Mouse (Mus musculus): Measurements from ENCODE around the gene Trim14. TPM values are rescaled to one million over a fixed set of nuclear protein-coding genes. Genes with fewer than 3 reads are reported as not detected.

Trim14 gene
- total RNA-seq, 2 experiments from 2014 or later, result 0.50 to 0.76 TPM

- no peak for DNase-seq (ENCODE audit: low spot score)
These were observed 26.9 kb upstream of the Trim14 start for GRCm38 (mm10) chr4:46562841-46563240.

- DNase-seq (ENCODE audit: low spot score), result no peak
These were observed 26.1 kb upstream of the Trim14 start for GRCm38 (mm10) chr4:46562037-46562436.

- DNase-seq (ENCODE audit: low spot score), result no peak
These were observed 24.2 kb upstream of the Trim14 start for GRCm38 (mm10) chr4:46560069-46560705.

- DNase-seq (ENCODE audit: low spot score), result no peak
These were observed 23.0 kb upstream of the Trim14 start for GRCm38 (mm10) chr4:46558672-46559667.

- no peak for DNase-seq (ENCODE audit: low spot score)
These were observed 21.0 kb upstream of the Trim14 start for GRCm38 (mm10) chr4:46556933-46557332.

- DNase-seq (ENCODE audit: low spot score), result no peak
These were observed 19.8 kb upstream of the Trim14 start for GRCm38 (mm10) chr4:46555762-46556161.

GRCm38 (mm10) chr4:46554295-46555069 lies 18.5 kb upstream of the Trim14 start:
- DNase-seq (ENCODE audit: low spot score), result peak; percentile 6

GRCm38 (mm10) chr4:46553864-46554263 lies 17.9 kb upstream of the Trim14 start:
- DNase-seq (ENCODE audit: low spot score), result no peak

GRCm38 (mm10) chr4:46550406-46550805 lies 14.5 kb upstream of the Trim14 start:
- DNase-seq (ENCODE audit: low spot score), result no peak

- no peak for DNase-seq (ENCODE audit: low spot score)
These were observed 14.0 kb upstream of the Trim14 start for GRCm38 (mm10) chr4:46549979-46550378.

GRCm38 (mm10) chr4:46546709-46547108 lies 10.8 kb upstream of the Trim14 start:
- no peak for DNase-seq (ENCODE audit: low spot score)

GRCm38 (mm10) chr4:46545498-46545897 lies 9.6 kb upstream of the Trim14 start:
- DNase-seq (ENCODE audit: low spot score), result no peak

GRCm38 (mm10) chr4:46544313-46544712 lies 8.4 kb upstream of the Trim14 start:
- no peak for DNase-seq (ENCODE audit: low spot score)

- DNase-seq (ENCODE audit: low spot score), result no peak
These were observed 7.6 kb upstream of the Trim14 start for GRCm38 (mm10) chr4:46543366-46544050.

GRCm38 (mm10) chr4:46541707-46542106 lies 5.8 kb upstream of the Trim14 start:
- no peak for DNase-seq (ENCODE audit: low spot score)

GRCm38 (mm10) chr4:46539167-46539566 lies 3.2 kb upstream of the Trim14 start:
- no peak for DNase-seq (ENCODE audit: low spot score)

GRCm38 (mm10) chr4:46535094-46535830 lies 679 bp downstream of the Trim14 start:
- DNase-seq (ENCODE audit: low spot score), result no peak

- no peak for DNase-seq (ENCODE audit: low spot score)
These were observed 1.8 kb downstream of the Trim14 start for GRCm38 (mm10) chr4:46533934-46534720.

- DNase-seq (ENCODE audit: low spot score), result no peak
These were observed 3.0 kb downstream of the Trim14 start for GRCm38 (mm10) chr4:46532926-46533325.

GRCm38 (mm10) chr4:46532511-46532910 lies 3.4 kb downstream of the Trim14 start:
- no peak for DNase-seq (ENCODE audit: low spot score)
